8 mouse cellular contexts compared by ENCODE assay signal in the genomic region with DNA sequence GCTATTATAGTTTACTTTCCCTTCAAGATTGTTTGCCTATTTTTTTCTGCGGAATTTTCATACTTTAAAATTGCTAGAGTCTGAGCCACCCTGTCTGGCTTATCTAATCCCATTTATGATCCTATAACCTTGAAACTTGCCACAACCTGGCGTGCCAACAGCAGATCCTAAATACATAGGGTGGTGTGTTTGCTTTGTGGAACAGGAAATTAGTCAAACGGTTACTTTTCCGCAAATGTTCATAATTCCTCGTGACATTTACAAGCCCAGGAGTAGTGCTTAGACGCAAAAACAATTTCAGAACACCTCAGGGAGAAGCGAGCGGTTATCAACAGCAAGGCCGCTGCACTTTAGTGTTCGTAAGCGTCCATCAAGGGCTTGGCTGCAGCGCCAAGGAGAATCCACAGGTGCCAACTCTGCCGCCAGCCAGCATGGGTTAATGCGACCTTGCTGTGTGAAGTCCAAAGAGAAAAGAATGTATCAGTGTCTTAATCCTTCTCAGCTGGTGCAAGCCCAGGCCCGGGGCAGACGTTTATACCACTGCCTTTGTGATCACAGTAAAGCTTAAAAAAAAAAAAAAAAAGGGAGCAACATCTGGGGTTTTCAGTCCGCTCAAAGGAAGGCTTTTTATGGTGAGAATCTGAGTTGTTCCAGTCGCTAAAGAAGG. TPM values are rescaled to one million over a fixed set of nuclear protein-coding genes. Genes with fewer than 3 reads are reported as not detected.
DNase-seq lines count a peak whose midpoint lies in the region; ATAC-seq lines count a peak whose summit lies in the region.

No protein-coding gene starts in this region.

- no peaks in the 10 kb centered on the region for H3K9me3 ChIP-seq in midbrain, embryonic 13.5 days

- intact Hi-C loops in heart, postnatal 10 days (cut with DNase I), result no loop called here

- H3K9ac ChIP-seq in midbrain, embryonic 13.5 days (replicated peaks), result no peak overlapping the region; the same call in 1 of the 2 replicates

- peak overlapping the region; percentile 13; the same call in 1 of the 2 replicates for H3K4me3 ChIP-seq in midbrain, embryonic 13.5 days (replicated peaks)

- peak overlapping the region; percentile 43 for H3K4me2 ChIP-seq in midbrain, embryonic 13.5 days (replicated peaks)

- peaks cover 42% of the 10 kb centered on the region for H3K4me1 ChIP-seq in midbrain, embryonic 13.5 days (replicated peaks)

- 21% methylated on average over 18 of the region's 18 CpGs for WGBS in midbrain, embryonic 13.5 days

- DNase-seq in cerebellum, postnatal 10 days, result peak; percentile 75 to 81
- DNase-seq in cerebellum, adult 11 months, result no peak
- DNase-seq in embryo, embryonic 10.5 days (ENCODE audit: low spot score), result peak; percentile 64
- DNase-seq in heart, postnatal 10 days, result peak; percentile 47 to 52
- no peak for DNase-seq in urinary bladder, adult 2 months (ENCODE audit: low spot score)
- DNase-seq in frontal cortex, postnatal 36 days (ENCODE audit: low spot score in 2 of 2), result no peak
- no peak for DNase-seq in right cerebral cortex, postnatal 25 days

- H3K36me3 ChIP-seq in midbrain, embryonic 13.5 days, result no peaks in the 10 kb centered on the region

- peak; percentile 70 for ATAC-seq in midbrain, embryonic 13.5 days

- peak overlapping the region; percentile 45; the same call in 1 of the 2 replicates for H3K27ac ChIP-seq in midbrain, embryonic 13.5 days

- H3K27me3 ChIP-seq in midbrain, embryonic 13.5 days, result 0 out of 2 replicates have a peak, but pooled peaks cover 3% of the 10 kb centered on the region

RNA-seq across cellular contexts. Expression of gene Ttc30a2, which starts 18.7 kb away (rescaled TPM):
- 1 to 10 TPM; 1.0 to 1.6 TPM for total RNA-seq in heart, postnatal 10 days (2021)
- 1.1 and 1.6 TPM in 2 replicates for polyA plus RNA-seq in midbrain, embryonic 13.5 days (2015; fragmentation: Nextera tagmentation; extraction: Ambion mirVana)
- 0.12 and 0.17 TPM in 2 replicates for polyA plus RNA-seq in urinary bladder, adult 2 months (2012; rRNA removed)

RNA-seq across cellular contexts. Expression of gene Ttc30b, which starts 20.9 kb away (rescaled TPM):
- 10 to 100 TPM; 13.6 to 14.9 TPM for total RNA-seq in heart, postnatal 10 days (2021)
- polyA plus RNA-seq in midbrain, embryonic 13.5 days (2015; fragmentation: Nextera tagmentation; extraction: Ambion mirVana), result 15.3 and 15.7 TPM in 2 replicates
- 9.6 and 11.3 TPM in 2 replicates for polyA plus RNA-seq in urinary bladder, adult 2 months (2012; rRNA removed)

RNA-seq across cellular contexts. Expression of gene Ttc30a1, which starts 22.5 kb away (rescaled TPM):
- 1 to 10 TPM; 2.7 to 3.6 TPM for total RNA-seq in heart, postnatal 10 days (2021)
- 8.5 TPM in 2 replicates for polyA plus RNA-seq in midbrain, embryonic 13.5 days (2015; fragmentation: Nextera tagmentation; extraction: Ambion mirVana)
- 3.0 and 3.5 TPM in 2 replicates for polyA plus RNA-seq in urinary bladder, adult 2 months (2012; rRNA removed)

Comparison
In these comparisons a context has a peak if more than half of its experiments do, and no peak if none do; other contexts are left out.
1. DNase-seq: peak in cerebellum, postnatal 10 days (2 of 2), embryo, embryonic 10.5 days (single experiment) and heart, postnatal 10 days (2 of 2); none in cerebellum, adult 11 months (single experiment), urinary bladder, adult 2 months (single experiment), frontal cortex, postnatal 36 days (0 of 2) and right cerebral cortex, postnatal 25 days (single experiment).